Mouse (Mus musculus): ENCODE measurements around the gene Olfr1214.
"Not testable (repeated sequence)": the region's sequence is repeated elsewhere in the genome, so short reads cannot be mapped to it uniquely, and the experiment has no call there.

Gene Olfr1214

GRCm38 (mm10) chr2:88992553-88992952 is at the start of gene Olfr1214:
Olfr1214 (minus strand) TSS chr2:88992653.
- DNase-seq (ENCODE audit: low read depth, low spot score): no peak

GRCm38 (mm10) chr2:89031965-89032364 is 39.5 kb upstream of the Olfr1214 start, which contains the start of gene Olfr1217:
Olfr1217 (minus strand) TSS chr2:89032065.
- DNase-seq (ENCODE audit: low read depth, low spot score): no peak

- DNase-seq (ENCODE audit: low read depth, low spot score): not testable (repeated sequence)
Measured at GRCm38 (mm10) chr2:89021436-89021835, 29.0 kb upstream of the Olfr1214 start.

GRCm38 (mm10) chr2:89018240-89018639 is 25.8 kb upstream of the Olfr1214 start, which contains the start of gene Olfr1216:
Olfr1216 (minus strand) TSS chr2:89018340.
- DNase-seq (ENCODE audit: low read depth, low spot score): no peak

DNA sequence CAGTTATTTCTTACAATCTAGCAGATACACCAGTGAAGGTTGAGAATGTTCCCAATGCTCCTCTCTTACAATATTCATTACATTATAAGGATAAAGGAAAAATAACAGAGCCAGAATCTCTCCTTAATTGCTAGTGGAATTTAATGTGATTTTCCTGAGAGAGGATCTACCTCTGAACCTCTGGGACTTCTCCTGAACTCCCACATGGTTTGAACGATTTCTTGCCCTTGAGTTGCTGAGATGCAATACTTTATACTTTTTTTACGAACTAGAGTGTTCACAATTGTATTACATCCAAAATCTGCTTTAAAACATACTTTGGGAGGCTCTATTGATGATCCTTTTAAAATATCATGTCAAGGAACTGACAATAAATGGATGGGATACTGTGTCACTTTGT is 14.4 kb upstream of the Olfr1214 start, which contains the start of gene Olfr1215:
TSS of gene Olfr1215 (minus strand) at position 101 of the 400 bp plus-strand sequence.
- DNase-seq (ENCODE audit: low read depth, low spot score): no peak

DNA sequence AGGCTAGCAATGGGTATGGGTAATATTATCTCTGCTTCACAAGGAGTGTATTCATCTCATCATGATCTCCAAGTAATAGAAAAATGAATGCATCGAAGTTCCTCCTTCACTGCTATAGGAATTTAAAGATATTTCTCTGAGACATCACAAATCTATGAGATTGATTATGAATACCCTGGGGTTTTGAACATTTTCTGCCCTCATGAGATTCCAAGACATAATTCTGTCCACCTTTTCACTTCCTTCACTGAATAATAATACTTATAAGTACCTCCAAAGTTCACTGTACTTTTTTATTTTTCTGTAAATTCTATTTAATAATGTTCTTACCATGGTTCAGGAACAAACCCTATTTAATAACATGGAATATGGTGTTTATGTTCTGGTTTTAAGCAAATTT is 12.3 kb downstream of the Olfr1214 start, which contains the start of gene Gm13762:
TSS of gene Gm13762 (minus strand) at position 101 of the 400 bp plus-strand sequence.
- no peak for DNase-seq (ENCODE audit: low read depth, low spot score)

GRCm38 (mm10) chr2:88953669-88954068 is 38.8 kb downstream of the Olfr1214 start, which contains the start of gene Olfr1212:
Olfr1212 (plus strand) TSS chr2:88953969.
- no peak for DNase-seq (ENCODE audit: low read depth, low spot score)

- DNase-seq (ENCODE audit: low read depth, low spot score): no peak
Measured at GRCm38 (mm10) chr2:88938011-88938410, 54.4 kb downstream of the Olfr1214 start, which contains the start of gene Olfr1211. Olfr1211 (minus strand) TSS chr2:88938111.

Measured in forelimb bud, embryonic 11.5 days (tissue).